Mouse (Mus musculus) mammary gland, adult 2 months (tissue): Measurements from ENCODE around the gene Olfr632. TPM values are rescaled to one million over a fixed set of nuclear protein-coding genes. Genes with fewer than 3 reads are reported as not detected.

Source experiments
- polyA plus RNA-seq: library from polyadenylated mRNA; depleted of rRNA; stranded (reverse); fragments of >200 nt; gene quantifications from 2 replicates; pipeline ENCODE4 v1.2.3, GENCODE M21; 2012; ENCODE audit warnings: low replicate concordance; rRNA removed

Olfr632 gene
- polyA plus RNA-seq = not detected in 2 replicates

DNA sequence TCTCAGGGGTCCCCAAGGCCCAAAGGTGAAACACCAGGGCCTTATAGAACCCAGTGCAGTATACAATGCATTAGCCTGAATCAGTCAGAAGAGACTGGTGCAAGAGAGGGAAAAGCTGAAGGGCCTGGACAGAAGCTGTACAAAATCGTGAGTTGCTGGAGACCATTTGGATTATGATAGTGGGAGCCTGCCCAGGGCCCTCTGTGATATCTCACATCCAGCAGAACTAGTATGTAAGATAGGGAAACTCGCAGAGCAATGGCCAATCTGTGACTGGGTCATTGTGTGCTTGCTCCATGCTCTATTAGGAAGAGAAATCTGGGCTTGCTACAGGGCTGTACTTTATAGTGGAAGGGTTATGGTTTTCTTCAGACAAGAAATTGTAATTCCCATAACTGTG, at the start of gene Olfr632:
TSS of gene Olfr632 (plus strand) at position 84 of the 400 bp plus-strand sequence.

DNA sequence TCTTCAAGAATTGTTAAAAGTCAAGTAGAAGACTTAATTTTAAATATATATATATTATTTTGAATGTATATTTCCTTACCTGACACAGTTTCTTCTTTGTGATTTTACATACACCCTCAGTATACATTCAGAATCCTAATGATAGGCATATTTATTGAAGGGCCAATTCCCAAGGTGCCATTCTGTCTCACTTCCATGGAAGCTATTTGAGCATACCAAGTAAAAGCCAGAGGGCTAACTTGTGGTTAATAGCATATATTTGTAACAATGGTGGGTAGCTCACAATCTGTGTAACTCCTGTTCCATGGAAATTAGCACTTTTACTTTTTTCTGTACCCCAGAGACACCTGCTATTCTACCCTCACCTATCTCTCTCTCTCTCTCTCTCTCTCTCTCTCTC, 48.0 kb upstream of the Olfr632 start, which contains the start of gene Olfr66:
TSS of gene Olfr66 (minus strand) at position 101 of the 400 bp plus-strand sequence.

DNA sequence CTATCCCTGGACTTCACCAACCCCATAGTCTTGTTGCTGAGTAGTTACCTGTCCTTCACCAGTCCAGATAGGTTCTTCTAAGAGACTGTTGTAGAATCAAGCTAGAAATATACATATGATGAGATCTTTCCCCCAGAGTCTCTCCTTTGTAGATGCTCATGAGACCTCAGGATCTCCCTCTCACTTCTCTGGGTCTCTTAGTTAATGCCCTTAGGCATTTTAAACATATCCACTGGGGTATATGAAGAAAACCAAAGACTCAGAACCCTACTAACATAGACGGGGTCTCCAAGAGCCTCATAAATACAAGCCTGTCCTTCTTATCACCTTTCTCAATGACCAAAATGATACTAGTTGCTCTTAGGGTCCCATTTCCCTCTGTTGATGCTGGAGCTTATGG, 39.8 kb upstream of the Olfr632 start, which contains the start of gene Olfr64:
TSS of gene Olfr64 (minus strand) at position 101 of the 400 bp plus-strand sequence.

DNA sequence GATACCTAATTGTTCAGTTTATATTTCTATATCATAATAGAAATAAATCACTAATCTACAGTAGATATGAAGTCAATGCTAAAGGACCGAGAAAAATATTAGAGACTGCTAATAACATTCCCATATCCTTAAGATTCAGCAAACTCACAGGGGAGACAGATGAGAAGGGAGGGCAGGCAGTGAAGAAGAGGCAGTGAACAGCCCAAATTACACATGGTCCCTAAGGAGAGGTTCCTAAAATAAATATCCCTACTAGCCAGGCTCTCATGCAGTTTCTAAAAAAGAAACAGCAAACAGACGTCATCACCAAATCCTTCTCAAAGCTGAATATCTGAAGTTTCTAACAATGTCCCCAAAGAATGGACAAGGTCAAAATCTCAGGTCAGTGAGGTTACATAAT, 31.0 kb upstream of the Olfr632 start, which contains the start of gene Olfr65:
TSS of gene Olfr65 (plus strand) at position 301 of the 400 bp plus-strand sequence.

DNA sequence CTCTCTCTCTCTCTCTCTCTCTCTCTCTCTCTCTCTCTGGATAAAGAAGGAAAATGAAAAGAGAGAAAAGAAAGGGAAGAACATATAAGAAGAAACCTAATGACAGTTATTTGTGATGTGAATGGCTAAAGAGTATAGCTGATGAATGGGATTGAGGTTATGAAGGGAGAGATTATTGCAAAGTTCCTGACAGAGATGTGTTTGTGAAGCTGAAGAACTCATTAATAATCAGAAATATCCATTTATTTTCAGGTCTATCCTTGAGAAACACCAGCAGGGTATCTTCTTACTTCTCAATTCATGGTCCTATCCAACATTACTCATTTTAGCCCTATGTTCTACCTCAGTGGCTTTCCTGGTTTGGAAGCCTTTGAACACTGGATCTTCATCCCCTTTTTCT, 5.6 kb upstream of the Olfr632 start, which contains the start of gene Olfr631:
TSS of gene Olfr631 (plus strand) at position 301 of the 400 bp plus-strand sequence.

DNA sequence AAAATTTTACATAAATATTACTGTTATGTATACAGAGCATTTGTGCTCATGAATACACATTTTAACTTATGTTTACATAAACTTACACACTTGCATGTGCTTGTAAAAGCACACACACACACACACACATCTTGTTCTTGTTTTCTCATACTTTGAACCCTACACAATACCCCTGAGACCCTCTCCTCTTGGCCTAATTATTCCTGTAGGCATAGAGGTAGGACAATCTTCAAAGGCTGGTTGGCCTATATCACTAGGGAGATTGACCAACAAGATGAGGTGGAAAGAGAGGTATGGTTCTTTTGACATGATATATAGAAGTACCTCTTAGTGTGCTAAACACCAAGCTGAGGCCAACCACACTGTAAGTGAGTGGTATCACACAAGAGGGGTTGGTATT, 10.0 kb downstream of the Olfr632 start, which contains the start of gene Olfr633:
TSS of gene Olfr633 (plus strand) at position 301 of the 400 bp plus-strand sequence.

DNA sequence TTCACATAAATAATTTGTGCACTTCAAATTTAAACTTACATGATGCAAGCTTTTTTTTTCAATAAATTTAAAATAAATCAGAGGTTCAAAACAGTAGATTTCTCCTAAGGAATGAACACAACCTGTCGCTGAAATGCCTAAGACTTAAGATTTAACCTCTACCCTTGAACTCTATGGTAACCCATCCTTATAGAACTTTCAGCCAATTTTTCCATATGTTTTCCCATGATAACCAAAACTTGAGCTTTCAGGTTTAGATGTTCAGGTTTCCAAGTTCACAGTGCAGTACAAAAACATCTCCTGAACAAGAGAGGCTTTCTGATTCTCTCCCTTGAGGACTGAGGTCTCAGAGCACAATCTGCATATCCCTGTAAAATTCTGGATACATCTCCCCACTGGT, 36.7 kb downstream of the Olfr632 start, which contains the start of gene Olfr635:
TSS of gene Olfr635 (plus strand) at position 301 of the 400 bp plus-strand sequence.

Other genes with a start within 250 kb of the Olfr632 start
- gene Olfr243, start 219.7 kb upstream of the Olfr632 start, polyA plus RNA-seq = not detected in 2 replicates
- not detected in 2 replicates for gene Olfr628, start 204.0 kb upstream of the Olfr632 start, polyA plus RNA-seq
- gene Olfr629, start 189.4 kb upstream of the Olfr632 start, polyA plus RNA-seq = not detected in 2 replicates
- not detected in 2 replicates for gene Olfr630, start 177.0 kb upstream of the Olfr632 start, polyA plus RNA-seq
- not detected in 2 replicates for gene Olfr69, start 162.8 kb upstream of the Olfr632 start, polyA plus RNA-seq
- gene Olfr68, start 154.6 kb upstream of the Olfr632 start, polyA plus RNA-seq = not detected in 2 replicates
- not detected in 2 replicates for gene Olfr67, start 142.5 kb upstream of the Olfr632 start, polyA plus RNA-seq
- gene Hbb-bt, start 120.4 kb upstream of the Olfr632 start, polyA plus RNA-seq = 79.2 and 80.0 TPM in 2 replicates
- 783 and 1,033 TPM in 2 replicates for gene Hbb-bs, start 106.3 kb upstream of the Olfr632 start, polyA plus RNA-seq
- gene Hbb-bh2, start 93.8 kb upstream of the Olfr632 start, polyA plus RNA-seq = not detected in 2 replicates
- not detected in 2 replicates for gene Hbb-bh1, start 91.2 kb upstream of the Olfr632 start, polyA plus RNA-seq
- not detected in 2 replicates for gene Hbb-y, start 81.1 kb upstream of the Olfr632 start, polyA plus RNA-seq
- not detected in 2 replicates for gene Olfr66, start 48.1 kb upstream of the Olfr632 start, polyA plus RNA-seq
- not detected in 2 replicates for gene Olfr64, start 39.9 kb upstream of the Olfr632 start, polyA plus RNA-seq
- not detected in 2 replicates for gene Olfr65, start 30.9 kb upstream of the Olfr632 start, polyA plus RNA-seq
- gene Olfr631, start 5.5 kb upstream of the Olfr632 start, polyA plus RNA-seq = not detected in 2 replicates
- not detected in 2 replicates for gene Olfr633, start 10.1 kb downstream of the Olfr632 start, polyA plus RNA-seq
- gene Olfr635, start 36.8 kb downstream of the Olfr632 start, polyA plus RNA-seq = not detected in 2 replicates
- not detected in 2 replicates for gene Olfr638, start 64.4 kb downstream of the Olfr632 start, polyA plus RNA-seq
- gene Olfr639, start 83.0 kb downstream of the Olfr632 start, polyA plus RNA-seq = not detected in 2 replicates
- not detected in 2 replicates for gene Olfr640, start 91.2 kb downstream of the Olfr632 start, polyA plus RNA-seq
- not detected in 2 replicates for gene Olfr641, start 101.1 kb downstream of the Olfr632 start, polyA plus RNA-seq
- not detected in 2 replicates for gene Olfr642, start 118.3 kb downstream of the Olfr632 start, polyA plus RNA-seq
- not detected in 2 replicates for gene 4930516K23Rik, start 127.1 kb downstream of the Olfr632 start, polyA plus RNA-seq
- gene Olfr644, start 137.5 kb downstream of the Olfr632 start, polyA plus RNA-seq = not detected in 2 replicates
- not detected in 2 replicates for gene Olfr645, start 151.1 kb downstream of the Olfr632 start, polyA plus RNA-seq
- gene Olfr646, start 170.5 kb downstream of the Olfr632 start, polyA plus RNA-seq = not detected in 2 replicates
- not detected in 2 replicates for gene Ubqln5, start 195.5 kb downstream of the Olfr632 start, polyA plus RNA-seq
- gene Olfr643, start 203.1 kb downstream of the Olfr632 start, polyA plus RNA-seq = not detected in 2 replicates
- not detected in 2 replicates for gene Ubqln3, start 208.9 kb downstream of the Olfr632 start, polyA plus RNA-seq
- gene Ubqlnl, start 216.2 kb downstream of the Olfr632 start, polyA plus RNA-seq = not detected in 2 replicates
- gene Olfm5, start 230.5 kb downstream of the Olfr632 start, polyA plus RNA-seq = not detected in 2 replicates
- not detected in 2 replicates for gene Olfr648, start 249.0 kb downstream of the Olfr632 start, polyA plus RNA-seq